Mouse (Mus musculus): ENCODE results near the gene Rpp21.
"Not testable (repeated sequence)": the region's sequence is repeated elsewhere in the genome, so short reads cannot be mapped to it uniquely, and the experiment has no call there.

Rpp21 gene

DNA sequence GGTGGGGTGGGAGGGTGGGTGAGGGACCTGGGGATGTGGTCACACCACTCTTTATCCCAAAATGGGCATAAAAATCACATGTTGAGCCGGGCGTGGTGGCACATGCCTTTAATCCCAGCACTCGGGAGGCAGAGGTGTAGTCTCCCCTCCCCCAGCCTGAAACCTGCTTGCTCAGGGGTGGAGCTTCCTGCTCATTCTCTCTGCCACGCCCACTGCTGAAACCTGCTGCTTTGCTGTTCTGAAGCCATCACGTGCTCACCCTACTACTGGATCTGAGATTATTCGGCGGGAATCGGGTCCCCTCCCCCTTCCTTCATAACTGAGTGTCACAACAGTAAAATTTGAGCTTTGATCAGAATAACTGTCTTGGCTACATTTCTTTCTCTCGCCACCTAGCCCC lies 22.6 kb downstream of the Rpp21 start:
- not testable (repeated sequence) for DNase-seq (ENCODE audit: low spot score)

DNA sequence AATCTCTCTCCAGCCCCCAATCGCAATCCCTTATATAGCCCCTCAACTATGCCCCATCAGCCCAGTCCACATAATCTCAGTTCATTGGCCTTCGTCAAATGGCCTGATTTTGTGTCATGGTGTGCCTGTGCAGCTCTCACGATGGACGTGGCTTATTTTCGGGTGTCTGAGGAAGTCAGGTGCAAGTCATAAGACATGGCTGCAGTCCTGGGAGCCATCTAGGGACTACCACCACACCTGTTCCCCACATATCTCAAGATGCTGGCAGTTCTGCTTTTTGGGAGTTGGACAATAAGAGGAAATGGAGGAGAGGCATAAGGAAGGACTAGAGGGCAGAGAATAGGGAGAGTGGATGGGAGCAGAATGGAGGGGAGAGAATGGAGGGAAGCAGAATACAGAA lies 24.3 kb downstream of the Rpp21 start:
- DNase-seq (ENCODE audit: low spot score): no peak

DNA sequence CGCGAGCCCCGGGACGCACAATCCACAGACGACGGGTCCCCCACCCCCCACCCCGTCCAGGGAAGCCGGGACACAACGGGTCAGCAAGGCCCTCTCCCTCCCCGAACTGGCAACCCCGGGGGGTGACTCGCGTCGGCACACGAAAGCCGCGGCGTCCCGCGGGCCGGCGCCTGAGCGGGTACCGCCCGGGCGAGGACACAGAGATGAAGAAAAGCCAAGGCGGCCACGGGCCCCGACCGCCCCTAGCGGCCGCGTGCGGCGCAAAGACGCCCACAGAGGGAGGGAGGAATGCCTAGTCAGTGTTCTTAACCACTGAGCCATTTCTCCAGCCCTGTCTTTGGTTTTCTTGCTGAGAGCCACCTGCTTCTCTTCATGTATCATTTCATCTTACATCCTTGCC lies 26.6 kb downstream of the Rpp21 start:
- DNase-seq (ENCODE audit: low spot score): peak; percentile 43

DNA sequence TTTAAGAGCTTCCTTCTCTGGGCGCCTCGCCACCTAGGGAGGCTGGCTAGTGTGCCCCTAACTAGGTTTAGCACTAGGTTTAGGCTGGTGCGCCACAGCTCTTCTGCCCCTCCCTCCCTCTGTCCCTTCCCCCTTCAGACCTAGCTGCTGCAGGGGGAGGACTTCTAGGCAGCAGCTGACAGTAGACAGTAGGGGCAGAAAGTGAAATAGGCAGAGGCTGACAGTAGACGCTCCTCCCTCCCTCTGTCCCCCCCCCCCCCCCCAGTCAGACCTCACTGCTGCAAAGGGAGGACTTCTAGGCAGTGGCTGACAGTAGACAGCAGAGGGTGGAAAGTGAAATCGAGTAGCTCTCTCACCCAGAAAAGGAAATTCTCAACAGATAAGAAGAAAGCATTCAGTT lies 28.8 kb downstream of the Rpp21 start:
- no peak for DNase-seq (ENCODE audit: low spot score)

DNA sequence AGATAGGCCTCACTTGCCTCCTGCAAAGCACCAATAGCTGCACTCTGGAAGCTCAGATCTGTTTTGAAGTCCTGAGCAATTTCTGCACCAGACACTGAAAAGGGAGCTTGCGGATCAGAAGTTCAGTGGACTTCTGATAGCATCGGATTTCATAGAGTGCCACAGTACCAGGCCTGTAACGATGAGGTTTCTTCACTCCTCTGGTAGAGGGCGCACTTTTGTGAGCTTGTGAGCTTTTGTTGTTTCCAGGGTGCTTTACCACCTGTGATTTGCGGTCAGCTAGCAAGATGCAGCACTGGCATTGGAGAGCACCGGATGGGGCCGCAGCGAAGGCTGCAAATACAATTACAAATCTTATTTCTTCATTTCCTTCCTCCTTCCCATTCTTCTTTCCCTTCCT lies 30.9 kb downstream of the Rpp21 start:
- DNase-seq (ENCODE audit: low spot score): no peak

DNA sequence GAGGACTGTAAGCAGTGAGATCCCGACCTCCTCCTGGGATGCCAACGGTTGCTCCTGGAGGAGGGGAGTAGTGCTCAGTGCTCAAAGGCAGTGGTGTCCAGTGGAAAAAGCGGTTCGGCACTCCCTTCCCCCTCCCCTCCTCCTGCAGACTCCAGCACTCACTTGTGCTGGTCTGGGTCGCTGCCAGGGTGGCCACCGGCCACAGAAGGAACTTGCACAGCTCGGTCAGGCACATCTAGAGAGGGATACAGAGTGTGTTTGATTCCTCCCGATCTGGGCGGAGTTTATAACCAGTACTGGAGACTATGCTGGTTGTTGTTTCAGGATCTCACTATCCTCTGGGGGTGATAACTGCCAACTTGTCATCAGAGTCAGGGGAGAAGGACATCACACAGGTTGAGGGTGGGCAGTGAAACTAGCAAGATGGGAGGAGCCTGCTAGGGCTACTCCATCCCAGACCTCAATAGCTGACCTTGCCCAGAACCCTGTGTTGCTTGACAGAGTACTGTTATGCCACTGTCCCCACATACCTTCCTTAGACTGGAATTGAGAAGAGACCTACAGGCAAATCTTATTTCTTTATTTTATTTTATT lies 32.5 kb downstream of the Rpp21 start:
- no peak for DNase-seq (ENCODE audit: low spot score)

DNA sequence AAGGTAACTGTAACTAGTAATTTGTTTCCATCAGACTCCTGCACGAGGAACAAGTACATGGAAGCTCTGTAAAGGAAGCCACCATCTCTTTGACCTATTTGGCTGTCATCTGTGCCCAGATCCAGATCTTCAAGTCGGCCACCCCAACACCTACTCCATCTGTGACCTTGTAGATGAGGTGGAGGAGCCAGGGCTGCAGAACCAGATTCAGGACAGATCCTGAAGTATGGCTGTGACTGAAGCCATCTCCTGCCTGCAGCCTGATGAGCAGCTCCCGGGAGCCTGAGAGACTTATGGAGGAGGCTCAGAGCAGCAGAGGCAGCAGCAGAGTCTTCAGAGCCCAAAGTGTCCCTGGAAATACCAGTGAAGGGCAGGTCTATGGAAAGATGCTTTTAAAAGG lies 33.4 kb downstream of the Rpp21 start:
- no peak for DNase-seq (ENCODE audit: low spot score)

DNA sequence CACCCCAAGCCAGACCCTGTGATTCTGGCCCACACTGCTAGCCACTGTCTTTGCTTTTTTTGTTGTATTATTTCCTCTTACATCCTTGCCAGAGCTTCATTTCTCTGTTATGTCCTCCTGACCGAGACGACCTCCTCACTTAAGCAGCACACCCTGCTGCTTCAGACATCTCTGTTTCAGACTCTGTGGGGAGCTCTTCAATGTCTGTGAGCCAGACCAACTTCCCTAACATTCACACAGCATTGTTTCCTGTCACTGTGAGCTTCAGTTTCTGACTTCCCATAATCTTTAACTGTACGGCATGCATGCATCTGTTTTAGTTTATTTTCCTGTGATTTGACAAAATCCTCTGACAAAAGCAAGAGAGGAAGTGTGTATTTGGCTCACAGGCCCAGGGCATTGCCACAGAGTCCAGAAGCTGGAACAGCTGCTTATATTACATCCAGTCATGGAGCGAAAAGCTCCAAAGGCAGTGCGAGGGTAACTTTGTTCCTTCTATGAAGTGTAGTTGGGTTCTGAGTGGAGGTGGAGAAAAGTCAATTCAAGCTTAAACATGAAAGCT lies 39.2 kb downstream of the Rpp21 start:
- DNase-seq (ENCODE audit: low spot score): no peak

DNA sequence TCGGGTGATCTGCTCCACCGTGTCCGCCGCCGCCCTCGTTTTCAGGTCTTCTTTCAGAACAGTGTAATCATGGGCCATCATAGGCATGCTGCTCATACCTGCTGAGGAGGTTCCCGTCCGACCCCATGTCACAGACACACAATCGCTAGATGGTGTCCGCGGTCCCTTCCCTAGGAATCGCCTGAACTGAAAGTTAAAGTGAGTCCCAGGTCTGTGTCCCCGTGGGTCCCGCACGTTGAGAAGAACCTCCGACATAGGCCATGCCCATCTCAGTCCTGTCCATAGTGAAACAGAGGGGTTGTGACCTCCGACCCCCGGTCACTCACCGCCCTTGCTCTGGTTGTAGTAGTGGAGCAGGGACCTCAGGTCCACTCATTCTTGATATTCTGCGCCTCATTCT lies 42.3 kb downstream of the Rpp21 start:
- DNase-seq (ENCODE audit: low spot score): no peak

DNA sequence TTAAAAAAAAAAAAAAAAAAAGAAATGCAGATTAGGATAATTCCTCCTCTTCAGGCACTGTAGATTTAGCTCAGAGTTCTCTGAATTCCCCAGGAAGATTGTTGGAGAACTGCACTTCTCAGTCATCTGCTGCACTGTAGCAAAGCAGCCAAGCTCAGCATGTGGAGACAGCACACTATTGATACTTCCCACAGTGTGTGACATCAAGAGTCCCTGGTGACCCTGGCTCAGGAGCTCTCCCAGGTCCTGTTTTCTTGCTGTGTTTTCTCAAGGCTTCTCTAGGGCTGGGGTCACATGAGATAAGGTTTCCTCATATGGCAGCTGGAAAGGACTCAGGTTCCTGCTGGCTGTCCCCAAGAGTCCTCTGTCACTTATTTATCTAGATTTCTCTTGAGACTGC lies 51.0 kb downstream of the Rpp21 start:
- DNase-seq (ENCODE audit: low spot score): no peak

DNA sequence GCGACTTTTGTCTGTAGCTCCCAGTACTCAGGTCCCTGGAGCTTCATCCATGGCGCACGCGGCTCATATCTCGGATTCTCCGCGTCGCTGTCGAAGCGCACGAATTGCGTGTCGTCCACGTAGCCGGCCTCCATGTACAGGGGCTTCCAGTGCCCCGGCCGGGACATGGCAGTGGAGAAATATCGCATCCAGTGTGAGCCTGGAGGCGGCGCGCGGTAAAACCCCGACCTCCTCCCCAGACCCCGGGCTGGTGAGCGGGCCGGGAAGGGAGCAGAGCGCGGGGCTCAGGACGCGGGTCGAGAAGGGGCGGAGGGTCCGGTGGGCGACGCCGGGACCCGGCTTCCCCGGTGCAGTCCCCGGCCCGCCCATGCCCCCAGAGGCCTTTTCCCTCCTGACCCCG lies 52.0 kb downstream of the Rpp21 start:
- DNase-seq (ENCODE audit: low spot score): no peak
